Mouse (Mus musculus) cortical plate, adult 2 months (tissue): ENCODE results near the gene Npy. TPM values are rescaled to one million over a fixed set of nuclear protein-coding genes. Genes with fewer than 3 reads are reported as not detected.
A peak's percentile ranks its signal among the peaks of the same experiment; 100 is the strongest.

ENCODE experiments used
- H3K27ac ChIP-seq: fragments of 200-500 bp; 2 replicates; pipeline ENCODE4 v1.5.1; 2012; ENCODE audit warnings: low read length, control low read depth, inconsistent platforms; ENCODE audit not compliant: insufficient read depth
- H3K4me1 ChIP-seq: fragments of 200-500 bp; 2 replicates; pipeline ENCODE4 v1.6.1; 2011; ENCODE audit warnings: low read length; ENCODE audit not compliant: control insufficient read depth, insufficient read depth
- H3K4me3 ChIP-seq: fragments of 200-500 bp; 2 replicates; pipeline ENCODE4 v1.5.1; 2011; ENCODE audit warnings: mild to moderate bottlenecking, low read length, control low read depth; ENCODE audit not compliant: insufficient read depth
- CTCF ChIP-seq: fragments of 200-500 bp; IDR thresholded peaks from 2 replicates; pipeline ENCODE4 v1.5.1; 2011; ENCODE audit warnings: mild to moderate bottlenecking, control low read depth, low read length; ENCODE audit not compliant: insufficient read depth; ENCODE audit errors: extremely low read depth
- POLR2A ChIP-seq: fragments of 200-500 bp; IDR thresholded peaks from 2 replicates; pipeline ENCODE4 v1.6.1; 2011; ENCODE audit warnings: mild to moderate bottlenecking, low read length, control low read depth; ENCODE audit not compliant: insufficient read depth; ENCODE audit errors: extremely low read depth
- polyA plus RNA-seq: library from polyadenylated mRNA; depleted of rRNA; stranded (reverse); fragments of >200 nt; gene quantifications from 2 replicates; pipeline ENCODE4 v1.2.3, GENCODE M21; 2012

Npy gene
- polyA plus RNA-seq, 1 experiment, result 696 TPM

DNA sequence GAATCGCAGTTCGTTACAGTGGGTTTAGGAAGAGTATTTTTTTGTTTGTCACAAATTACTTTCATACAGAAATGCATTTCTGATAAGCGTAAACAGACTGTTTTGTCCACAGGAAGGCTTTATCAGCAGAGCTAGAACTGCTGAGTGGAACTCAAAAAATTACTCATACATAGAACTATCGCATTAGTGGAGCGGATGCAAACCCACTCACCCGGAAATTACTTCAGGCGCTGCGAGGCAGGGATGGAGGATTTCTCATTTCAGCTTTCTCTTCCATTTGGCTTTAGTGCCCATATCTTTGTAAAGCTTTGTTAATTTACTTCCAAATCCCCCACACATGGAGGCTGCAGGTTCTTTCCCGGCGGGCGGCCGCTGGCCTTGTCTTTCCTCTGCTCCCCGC is 14.4 kb upstream of the Npy start:
- Histone ChIP-seq H3K4me1 (no peaks in the 10 kb centered on the region), H3K27ac (no peak overlapping the region), H3K4me3 (no peak overlapping the region)
- TF ChIP-seq CTCF, result no peak
- TF ChIP-seq POLR2A, result no peak

GRCm38 (mm10) chr6:49817183-49817582 is 5.3 kb upstream of the Npy start:
- peaks cover 1% of the 10 kb centered on the region; the same call in 1 of the 2 replicates for H3K4me1 ChIP-seq
- peak overlapping the region; percentile 8; the same call in 1 of the 2 replicates for H3K4me3 ChIP-seq
- TF ChIP-seq CTCF, result no peak
- TF ChIP-seq POLR2A, result no peak
- no peak overlapping the region for H3K27ac ChIP-seq

- peaks cover 1% of the 10 kb centered on the region; the same call in 1 of the 2 replicates for H3K4me1 ChIP-seq
- TF ChIP-seq CTCF (no peak), POLR2A (no peak)
- 0 out of 2 replicates have a peak overlapping the region, but pooled peaks have one; percentile 8 for H3K4me3 ChIP-seq
- no peak overlapping the region for H3K27ac ChIP-seq
Measured at GRCm38 (mm10) chr6:49817625-49818024, 4.9 kb upstream of the Npy start.

DNA sequence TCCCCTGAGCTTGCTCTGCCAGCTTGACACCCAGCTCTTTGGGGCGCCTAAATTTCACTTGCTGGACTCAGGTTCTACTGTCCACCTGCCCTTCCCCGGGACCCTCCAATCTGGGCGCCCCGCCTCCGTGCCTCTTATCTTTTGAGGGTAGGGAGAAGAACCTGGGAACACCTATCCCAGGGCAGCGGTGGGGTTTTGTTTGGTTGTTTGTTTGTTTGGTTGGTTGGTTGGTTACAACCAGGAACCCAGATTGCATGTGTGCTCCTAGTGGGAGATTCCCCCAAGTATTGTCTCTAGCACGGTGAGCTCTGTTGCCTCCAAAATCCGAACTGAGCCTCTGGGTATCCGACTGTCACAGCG is 341 bp downstream of the Npy start:
- H3K4me1 ChIP-seq, result no peaks in the 10 kb centered on the region
- TF ChIP-seq POLR2A (no peak), CTCF (no peak)
- H3K27ac ChIP-seq, result no peak overlapping the region
- no peak overlapping the region for H3K4me3 ChIP-seq

DNA sequence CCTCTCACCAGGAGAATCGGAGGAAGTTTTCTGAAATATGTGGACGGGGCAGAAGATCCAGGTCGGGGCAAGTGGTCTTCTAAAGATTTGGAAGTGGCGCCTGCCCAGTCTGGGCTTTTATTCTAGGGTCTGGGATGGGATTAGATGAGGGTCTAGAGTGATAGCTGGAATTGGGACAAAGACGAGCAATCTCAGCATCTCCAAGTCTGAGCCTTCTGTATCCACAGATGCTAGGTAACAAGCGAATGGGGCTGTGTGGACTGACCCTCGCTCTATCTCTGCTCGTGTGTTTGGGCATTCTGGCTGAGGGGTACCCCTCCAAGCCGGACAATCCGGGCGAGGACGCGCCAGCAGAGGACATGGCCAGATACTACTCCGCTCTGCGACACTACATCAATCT is 861 bp downstream of the Npy start:
- no peak for TF ChIP-seq POLR2A
- TF ChIP-seq CTCF, result no peak
- Histone ChIP-seq H3K27ac (no peak overlapping the region), H3K4me3 (peak overlapping the region; percentile 24; the same call in 1 of the 2 replicates), H3K4me1 (no peaks in the 10 kb centered on the region)

GRCm38 (mm10) chr6:49823821-49824220 is 1.3 kb downstream of the Npy start:
- no peaks in the 10 kb centered on the region for H3K4me1 ChIP-seq
- no peak for TF ChIP-seq POLR2A
- no peak for TF ChIP-seq CTCF
- H3K4me3 ChIP-seq, result peak overlapping the region; percentile 24; the same call in 1 of the 2 replicates
- no peak overlapping the region for H3K27ac ChIP-seq

DNA sequence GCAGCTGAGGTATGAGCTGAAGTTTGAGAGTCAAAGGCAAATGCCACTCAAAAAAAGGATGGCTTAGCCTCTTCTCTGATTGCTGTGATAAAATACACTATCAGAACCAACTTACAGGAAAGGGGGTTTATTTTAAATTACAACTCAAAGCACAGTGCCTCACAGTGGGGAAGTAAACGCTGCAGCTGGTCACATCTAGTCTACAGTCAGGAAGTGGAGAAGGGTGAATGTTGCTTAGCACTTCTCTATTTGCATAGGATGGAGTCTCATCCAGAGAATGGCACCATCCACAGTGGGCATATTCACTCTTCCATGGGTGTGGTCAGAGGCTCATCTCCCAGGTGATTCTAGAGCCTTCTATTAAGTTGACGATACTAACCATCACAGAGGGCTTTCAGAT is 9.1 kb downstream of the Npy start:
- no peaks in the 10 kb centered on the region for H3K4me1 ChIP-seq
- no peak for TF ChIP-seq CTCF
- no peak for TF ChIP-seq POLR2A
- no peak overlapping the region for H3K27ac ChIP-seq
- no peak overlapping the region for H3K4me3 ChIP-seq

DNA sequence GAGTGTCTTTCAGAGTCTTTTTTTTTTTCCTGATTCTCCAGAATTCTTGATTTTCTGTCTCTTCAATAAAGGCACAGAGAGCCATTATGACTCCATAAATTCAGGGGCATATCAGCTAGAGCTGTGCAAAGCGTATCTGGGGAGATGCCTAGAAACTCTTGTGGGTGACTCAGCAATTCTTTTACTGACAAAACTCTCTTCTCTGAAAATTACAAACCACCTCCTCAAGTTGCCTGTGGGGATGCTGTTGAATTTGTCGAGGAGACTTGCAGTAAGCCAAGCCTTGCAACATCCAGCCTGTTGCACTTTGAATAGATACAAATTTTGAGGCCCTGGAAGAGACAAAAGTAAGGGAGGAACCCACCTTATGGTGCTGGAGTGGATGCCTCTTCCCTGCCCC is 34.3 kb downstream of the Npy start:
- Histone ChIP-seq H3K4me1 (no peaks in the 10 kb centered on the region), H3K4me3 (no peak overlapping the region), H3K27ac (no peak overlapping the region)
- TF ChIP-seq POLR2A (no peak), CTCF (no peak)

DNA sequence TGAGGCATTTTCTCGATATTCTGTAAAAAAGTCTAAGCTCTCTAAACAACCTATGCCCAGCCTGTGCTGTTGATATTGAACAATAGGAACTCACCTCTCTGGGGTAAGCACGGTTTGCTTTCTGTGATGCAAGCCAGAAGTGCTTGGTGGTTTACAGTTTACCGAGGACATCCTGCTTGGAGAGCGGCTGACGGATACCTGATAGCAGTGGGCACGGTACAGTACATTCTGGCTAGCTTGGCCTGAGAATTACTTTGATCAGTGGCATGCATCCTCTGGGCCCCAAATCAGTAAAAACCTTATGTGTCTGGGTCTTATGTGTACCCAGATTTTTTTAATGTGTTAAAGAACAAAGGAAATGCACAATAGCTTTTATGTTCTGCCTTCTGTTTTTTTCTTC is 45.1 kb downstream of the Npy start:
- TF ChIP-seq CTCF, result no peak
- TF ChIP-seq POLR2A, result no peak

GRCm38 (mm10) chr6:49871071-49871470 is 48.6 kb downstream of the Npy start:
- Histone ChIP-seq H3K4me1 (no peaks in the 10 kb centered on the region), H3K4me3 (no peak overlapping the region), H3K27ac (no peak overlapping the region)
- no peak for TF ChIP-seq CTCF
- TF ChIP-seq POLR2A, result no peak

More for the DNA sequence above, 45.1 kb downstream of the Npy start:
- Histone ChIP-seq H3K4me1 (no peaks in the 10 kb centered on the region), H3K27ac (no peak overlapping the region), H3K4me3 (no peak overlapping the region)

DNA sequence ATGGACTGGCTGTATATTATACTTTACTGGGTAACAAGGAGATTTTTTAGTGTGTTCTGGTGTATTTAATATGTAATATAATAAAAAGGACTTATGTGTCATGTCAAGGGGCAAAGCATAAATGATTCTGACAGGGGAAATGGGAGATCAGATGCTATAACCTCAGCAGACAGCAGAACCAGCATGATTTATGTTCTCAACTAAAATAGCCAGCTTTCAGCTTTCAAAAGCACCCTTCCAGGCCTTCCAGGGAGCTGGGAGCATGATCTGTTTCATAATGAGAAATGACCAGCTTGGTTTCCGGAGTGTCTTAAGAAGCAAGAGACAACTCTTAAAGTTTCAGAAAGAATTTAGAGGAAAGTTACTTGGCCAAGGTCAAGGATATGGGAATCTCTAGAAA is 51.0 kb downstream of the Npy start:
- no peak for TF ChIP-seq POLR2A
- TF ChIP-seq CTCF, result no peak
- H3K27ac ChIP-seq, result no peak overlapping the region
- H3K4me3 ChIP-seq, result no peak overlapping the region
- H3K4me1 ChIP-seq, result no peaks in the 10 kb centered on the region
